Mouse (Mus musculus) lung, postnatal 0 days (tissue): ENCODE data around the gene Zfp652. TPM values are rescaled to one million over a fixed set of nuclear protein-coding genes. Genes with fewer than 3 reads are reported as not detected.
A peak's percentile ranks its signal among the peaks of the same experiment; 100 is the strongest.

Experiments used
- ATAC-seq: fragments of 200-750 bp; cut with Nextera tagmentation; 2 replicates; pipeline ENCODE4 v1.8.0; 2017; ENCODE audit warnings: moderate library complexity
- DNase-seq: peaks from one replicate; pipeline ENCODE4 v3.0.0-alpha.2; 2016; ENCODE audit warnings: low spot score
- H3K27ac ChIP-seq: fragments of 300-500 bp; sonication (generic); 2 replicates; pipeline ENCODE4 v1.5.1; 2014; ENCODE audit warnings: antibody characterized with exemption, mild to moderate bottlenecking, low read length, mixed read lengths
- H3K27me3 ChIP-seq: fragments of 300-500 bp; sonication (generic); replicated peaks from 2 replicates; pipeline ENCODE4 v1.6.1; 2014; ENCODE audit warnings: low read length, mixed read lengths; ENCODE audit not compliant: insufficient read depth
- H3K36me3 ChIP-seq: fragments of 300-500 bp; sonication (generic); 2 replicates; pipeline ENCODE4 v1.6.1; 2014; ENCODE audit warnings: low read length, mixed read lengths; ENCODE audit not compliant: insufficient read depth
- H3K4me1 ChIP-seq: fragments of 300-500 bp; sonication (generic); 2 replicates; pipeline ENCODE4 v1.6.1; 2014; ENCODE audit warnings: antibody characterized with exemption, low read depth, low read length, mixed read lengths; ENCODE audit not compliant: insufficient read depth
- H3K4me2 ChIP-seq: fragments of 300-500 bp; sonication (generic); replicated peaks from 2 replicates; pipeline ENCODE4 v1.6.1; 2014; ENCODE audit warnings: low read depth, mild to moderate bottlenecking, low read length, moderate library complexity, mixed read lengths
- H3K4me3 ChIP-seq: fragments of 300-500 bp; sonication (generic); 2 replicates; pipeline ENCODE4 v1.5.1; 2014; ENCODE audit warnings: low read depth, low read length
- H3K9ac ChIP-seq: fragments of 300-500 bp; sonication (generic); replicated peaks from 2 replicates; pipeline ENCODE4 v1.6.1; 2014; ENCODE audit warnings: low read depth, mild to moderate bottlenecking
- H3K9me3 ChIP-seq: fragments of 300-500 bp; sonication (generic); 2 replicates; pipeline ENCODE4 v1.6.1; 2016; ENCODE audit warnings: low read length, mixed read lengths
- CTCF ChIP-seq: IDR thresholded peaks from 2 replicates; pipeline ENCODE4 v1.5.1; 2016; ENCODE audit warnings: antibody characterized with exemption, mild to moderate bottlenecking
- EP300 ChIP-seq: IDR thresholded peaks from 2 replicates; pipeline ENCODE4 v1.6.1; 2016; ENCODE audit warnings: antibody characterized with exemption, mild to moderate bottlenecking, control low read depth
- WGBS: fragments of 180-500 bp; shearing (Covaris S2); extraction: QIAGEN DNeasy Blood & Tissue Kit; methylation state at CpG from one replicate; pipeline ENCODE4 v1.1.7; 2014; 5-methylcytosine and 5-hydroxymethylcytosine counted together
- polyA plus RNA-seq: library from polyadenylated mRNA; unstranded; fragments of >200 nt; fragmentation: Nextera tagmentation; extraction: Ambion mirVana; gene quantifications from 2 replicates; pipeline ENCODE4 v1.2.1, GENCODE M21; 2015

The Zfp652 gene
- polyA plus RNA-seq, 1 experiment from 2014 or later: 18.5 TPM

DNA sequence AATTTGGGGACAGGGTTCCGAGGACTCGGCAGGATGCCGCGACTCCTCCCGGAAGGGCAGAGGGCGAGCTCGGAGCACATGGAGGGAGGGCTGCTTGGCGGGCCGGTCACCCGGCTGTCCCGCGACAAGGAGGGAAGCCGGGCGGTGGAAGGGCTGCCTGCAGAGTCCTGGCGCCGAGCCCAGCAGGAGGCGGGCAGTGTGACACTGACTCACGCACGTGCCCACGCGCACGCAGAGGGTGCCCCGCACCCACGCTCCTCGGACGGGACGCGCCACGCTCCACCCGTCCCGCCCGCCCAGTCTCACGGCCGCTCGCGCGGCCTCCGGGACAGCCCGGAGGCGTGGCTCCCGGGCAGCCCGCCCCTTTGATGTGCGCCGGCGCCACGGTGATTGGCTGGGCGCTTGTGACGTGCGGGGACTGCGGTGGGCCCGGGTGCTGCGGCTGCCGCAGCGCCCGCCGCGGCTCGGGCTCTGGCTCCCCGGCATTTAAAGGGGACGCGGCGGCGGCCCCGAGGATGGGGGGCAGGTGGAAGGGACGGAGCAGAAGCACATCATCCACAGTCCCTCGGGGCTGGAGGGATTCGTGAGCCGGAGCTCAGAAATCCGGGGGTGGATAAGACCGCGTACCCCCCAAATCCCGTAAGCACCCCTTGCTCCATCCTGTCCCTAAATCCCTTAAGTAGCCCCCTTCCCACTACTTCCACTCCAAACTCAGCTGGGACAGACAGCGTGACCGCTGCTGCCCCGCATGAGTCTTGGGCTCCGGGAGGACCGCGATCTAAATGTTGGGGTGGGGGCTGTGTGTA lies 111.8 kb downstream of the Zfp652 start, which contains the start of gene Phospho1:
Phospho1 (plus strand) TSS at position 429 of the 806 bp plus-strand sequence.
- Histone ChIP-seq H3K9me3 (no peaks in the 10 kb centered on the region), H3K4me2 (peak within 1 kb of the TSS; percentile 98), H3K9ac (peak within 1 kb of the TSS; percentile 47), H3K4me3 (peak within 1 kb of the TSS; percentile 57), H3K27ac (no peak within 1 kb of the TSS; the same call in 1 of the 2 replicates), H3K36me3 (no peaks in the 10 kb centered on the region), H3K4me1 (no peaks in the 10 kb centered on the region), H3K27me3 (peaks cover 9% of the 10 kb centered on the region)
- TF ChIP-seq EP300: no peak
- TF ChIP-seq CTCF: no peak
- ATAC-seq: peak; percentile 98
- peak; percentile 94 for DNase-seq
- 2% methylated on average over 58 of the region's 78 CpGs for WGBS

DNA sequence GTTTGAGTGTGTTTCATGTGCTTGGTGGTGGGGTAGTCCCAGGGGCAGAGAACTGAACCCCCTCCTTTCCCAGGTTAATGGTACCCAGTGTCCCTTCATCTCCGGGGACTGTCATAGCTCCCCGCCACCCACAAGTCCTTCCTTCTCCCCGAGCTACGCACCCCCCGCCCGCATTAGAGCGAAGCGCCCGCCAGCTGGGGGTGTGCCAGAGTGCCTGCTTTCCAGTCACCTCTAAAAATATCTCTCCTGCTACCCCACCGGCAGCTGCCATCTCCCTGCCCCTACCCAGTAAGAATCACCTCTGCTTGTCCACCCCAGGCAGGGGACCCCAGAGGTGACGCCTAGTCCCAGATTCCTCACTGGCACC lies 112.4 kb downstream of the Zfp652 start:
- no peak for TF ChIP-seq CTCF
- TF ChIP-seq EP300: no peak
- peak; percentile 2; the same call in 1 of the 2 replicates for ATAC-seq
- Histone ChIP-seq H3K27ac (no peak overlapping the region), H3K4me3 (peak overlapping the region; percentile 57), H3K4me2 (peak overlapping the region; percentile 98), H3K27me3 (peaks cover 15% of the 10 kb centered on the region), H3K9me3 (no peaks in the 10 kb centered on the region), H3K4me1 (no peaks in the 10 kb centered on the region), H3K36me3 (no peaks in the 10 kb centered on the region), H3K9ac (peak overlapping the region; percentile 47)
- under 1% methylated on average over 11 of the region's 11 CpGs for WGBS
- DNase-seq: peak; percentile 54

DNA sequence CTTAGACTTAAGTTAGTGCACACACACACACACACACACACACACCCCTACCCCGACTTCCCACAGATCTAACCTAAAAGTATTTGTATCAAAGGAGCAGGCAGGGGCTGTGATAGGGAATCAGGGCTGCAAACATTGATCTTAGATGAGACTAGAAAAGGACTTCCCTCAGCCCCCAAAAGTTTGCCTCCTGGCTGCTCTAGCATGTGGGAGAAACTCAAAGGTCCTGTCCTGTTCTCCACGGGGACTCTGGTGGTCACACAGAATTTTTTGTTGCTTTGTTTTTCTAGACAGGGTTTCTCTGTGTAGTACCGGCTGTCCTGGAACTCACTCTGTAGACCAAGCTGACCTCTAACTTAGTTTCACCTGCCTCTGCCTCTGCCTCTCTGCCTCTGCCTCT lies 113.2 kb downstream of the Zfp652 start:
- no peaks in the 10 kb centered on the region for H3K9me3 ChIP-seq
- 51% methylated on average over 3 of the region's 3 CpGs for WGBS
- H3K4me3 ChIP-seq: no peak overlapping the region

DNA sequence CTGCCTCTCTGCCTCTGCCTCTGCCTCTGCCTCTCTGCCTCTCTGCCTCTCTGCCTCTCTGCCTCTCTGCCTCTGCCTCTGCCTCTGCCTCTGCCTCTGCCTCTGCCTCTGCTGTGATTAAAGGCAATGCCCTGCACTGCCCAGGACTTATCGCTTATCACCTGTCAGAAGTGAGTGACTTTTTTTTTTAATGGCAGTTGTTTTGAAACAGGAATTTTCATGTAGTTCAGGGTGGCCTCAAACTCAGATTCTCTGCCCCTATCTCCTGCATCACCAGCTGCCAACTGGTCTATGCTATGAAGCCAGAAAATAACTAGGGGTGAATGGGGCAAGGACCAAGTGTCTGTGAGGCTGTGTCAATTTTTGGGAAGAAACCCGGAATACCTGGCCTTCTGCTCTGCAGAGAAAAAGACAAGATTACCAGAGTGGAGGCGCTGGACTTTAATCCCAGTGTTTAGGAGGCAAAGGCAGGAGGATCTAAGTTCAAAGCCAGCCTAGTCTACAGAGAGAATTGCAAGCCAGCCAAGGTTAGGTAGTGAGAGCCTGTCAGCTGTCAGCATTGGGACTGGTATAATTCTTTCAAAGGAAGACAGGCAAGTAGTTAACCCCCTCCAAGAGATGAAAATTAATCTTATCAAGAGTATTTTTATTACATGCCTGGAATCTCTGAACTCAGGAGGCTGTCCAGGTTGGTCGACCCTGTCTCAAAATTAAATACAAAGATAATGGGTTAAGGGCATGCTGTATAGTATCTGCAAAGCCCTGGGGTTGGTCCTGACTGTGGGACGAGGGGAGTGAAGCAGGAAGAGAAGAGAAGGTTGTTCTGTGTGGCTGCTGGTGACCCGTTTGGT lies 114.1 kb downstream of the Zfp652 start:
- Histone ChIP-seq H3K4me2 (no peak overlapping the region), H3K27ac (no peak overlapping the region), H3K9me3 (no peaks in the 10 kb centered on the region), H3K9ac (no peak overlapping the region), H3K4me3 (no peak overlapping the region), H3K4me1 (peaks cover 13% of the 10 kb centered on the region), H3K27me3 (peaks cover 31% of the 10 kb centered on the region), H3K36me3 (no peaks in the 10 kb centered on the region)
- DNase-seq: no peak
- 43% methylated on average over 6 of the region's 6 CpGs for WGBS
- no peak for TF ChIP-seq EP300
- TF ChIP-seq CTCF: no peak
- ATAC-seq: no peak

More for the DNA sequence above, 113.2 kb downstream of the Zfp652 start:
- Histone ChIP-seq H3K4me2 (no peak overlapping the region), H3K27ac (no peak overlapping the region), H3K36me3 (no peaks in the 10 kb centered on the region), H3K4me1 (peaks cover 4% of the 10 kb centered on the region), H3K9ac (no peak overlapping the region), H3K27me3 (peaks cover 23% of the 10 kb centered on the region)
- no peak for DNase-seq
- ATAC-seq: no peak
- TF ChIP-seq CTCF (no peak), EP300 (no peak)

DNA sequence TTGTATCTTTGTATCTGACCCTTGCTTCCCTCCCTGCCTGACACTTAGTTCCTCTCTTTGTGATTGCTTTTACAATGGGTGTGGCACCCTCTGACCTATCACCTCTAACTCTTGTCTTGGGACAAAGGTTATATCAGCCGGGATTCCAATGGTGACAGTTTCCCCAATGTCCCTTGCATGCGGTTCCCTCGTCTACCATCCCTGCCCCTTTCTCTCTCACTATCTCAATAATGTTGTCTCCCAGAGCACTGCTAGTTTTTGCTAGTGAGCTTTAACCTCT lies 114.6 kb downstream of the Zfp652 start:
- WGBS: 17% methylated on average over 3 of the region's 3 CpGs
- H3K9me3 ChIP-seq: no peaks in the 10 kb centered on the region
- H3K4me1 ChIP-seq: peaks cover 13% of the 10 kb centered on the region
- no peak for ATAC-seq
- DNase-seq: no peak
- TF ChIP-seq CTCF: no peak
- no peak for TF ChIP-seq EP300
- H3K27ac ChIP-seq: no peak overlapping the region
- peaks cover 34% of the 10 kb centered on the region for H3K27me3 ChIP-seq
- H3K4me3 ChIP-seq: no peak overlapping the region
- no peak overlapping the region for H3K4me2 ChIP-seq
- no peaks in the 10 kb centered on the region for H3K36me3 ChIP-seq
- H3K9ac ChIP-seq: no peak overlapping the region

DNA sequence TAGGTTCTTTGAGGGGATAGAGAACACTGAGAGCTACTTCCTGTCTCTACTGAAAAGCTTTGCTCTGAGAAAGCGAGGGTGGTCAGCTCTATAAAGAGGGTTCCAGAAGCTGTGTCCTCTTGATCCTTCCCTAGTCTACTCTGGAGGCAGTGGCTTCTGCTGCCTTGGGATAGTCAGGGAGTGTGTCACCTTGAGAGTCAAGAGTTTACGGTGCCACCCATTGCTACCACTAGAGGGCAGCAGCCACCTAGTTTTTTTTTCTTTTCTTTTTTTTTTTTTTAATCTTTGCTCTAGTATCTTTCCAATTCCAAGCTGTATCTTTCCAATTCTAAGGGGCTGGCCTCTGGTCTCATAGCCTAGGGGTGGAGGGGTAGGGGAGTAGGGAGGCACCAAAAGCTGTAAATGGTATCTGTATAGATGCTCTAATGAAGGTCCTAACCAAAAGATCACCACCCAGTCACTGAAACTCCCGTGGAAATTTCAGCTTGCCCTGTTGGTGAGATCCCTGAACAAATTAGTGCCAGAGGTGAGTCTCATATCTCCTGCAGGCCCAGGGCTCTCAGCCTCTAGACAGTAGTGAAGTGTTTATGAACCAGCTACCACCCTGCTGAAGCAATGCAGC lies 115.1 kb downstream of the Zfp652 start:
- DNase-seq: peak; percentile 87
- H3K4me2 ChIP-seq: no peak overlapping the region
- no peaks in the 10 kb centered on the region for H3K9me3 ChIP-seq
- TF ChIP-seq CTCF: peak; percentile 81
- 0 out of 2 replicates have a peak, but pooled peaks have one; percentile 16 for TF ChIP-seq EP300
- no peaks in the 10 kb centered on the region for H3K36me3 ChIP-seq
- 15% methylated on average over 3 of the region's 3 CpGs for WGBS
- H3K4me3 ChIP-seq: no peak overlapping the region
- peaks cover 13% of the 10 kb centered on the region for H3K4me1 ChIP-seq
- ATAC-seq: no peak
- H3K9ac ChIP-seq: no peak overlapping the region
- H3K27me3 ChIP-seq: peaks cover 39% of the 10 kb centered on the region
- H3K27ac ChIP-seq: no peak overlapping the region
